Mouse (Mus musculus) lung, adult 18-20 months (tissue): ENCODE data around the gene Fryl.
A peak's percentile ranks its signal among the peaks of the same experiment; 100 is the strongest.

Experiments
- DNase-seq, 2 experiments: peaks; one replicate each; pipeline ENCODE4 v3.0.0; 2022; ENCODE audit warnings: mixed read lengths in 2 of 2

Fryl gene

DNA sequence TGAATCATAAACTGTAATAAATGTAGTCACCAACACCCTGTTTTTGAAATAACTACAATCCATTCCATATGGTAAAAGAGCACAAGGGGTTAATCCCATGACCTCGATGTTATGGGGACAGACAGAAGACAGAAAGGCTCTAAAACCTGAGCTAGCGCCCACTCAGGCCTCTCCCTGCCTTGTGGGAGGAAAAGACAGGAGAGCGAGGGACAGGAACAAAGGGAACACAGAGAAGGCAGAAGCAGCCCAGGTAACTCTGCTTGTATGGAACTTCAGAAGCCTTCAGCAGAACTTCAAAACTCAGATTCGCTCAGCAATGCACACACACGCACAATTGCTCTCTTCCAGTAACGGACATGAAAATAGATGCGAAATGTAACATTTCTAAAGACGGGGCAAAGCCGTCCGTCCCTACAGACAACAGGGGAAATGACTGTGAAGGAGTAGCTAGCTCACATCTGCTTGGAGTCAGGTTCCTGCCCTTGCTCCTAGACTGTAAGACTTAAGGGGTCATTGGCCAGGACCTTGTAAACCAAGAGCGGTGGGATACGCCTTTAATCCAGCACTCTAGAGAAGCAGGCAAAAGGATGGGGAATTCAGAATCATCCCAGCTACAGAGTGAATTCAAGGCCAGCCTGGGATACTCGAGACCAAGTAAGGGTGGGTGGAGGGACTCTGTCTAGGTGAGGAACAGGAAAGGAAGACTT, 63.4 kb downstream of the Fryl start:
- DNase-seq: no peak

DNA sequence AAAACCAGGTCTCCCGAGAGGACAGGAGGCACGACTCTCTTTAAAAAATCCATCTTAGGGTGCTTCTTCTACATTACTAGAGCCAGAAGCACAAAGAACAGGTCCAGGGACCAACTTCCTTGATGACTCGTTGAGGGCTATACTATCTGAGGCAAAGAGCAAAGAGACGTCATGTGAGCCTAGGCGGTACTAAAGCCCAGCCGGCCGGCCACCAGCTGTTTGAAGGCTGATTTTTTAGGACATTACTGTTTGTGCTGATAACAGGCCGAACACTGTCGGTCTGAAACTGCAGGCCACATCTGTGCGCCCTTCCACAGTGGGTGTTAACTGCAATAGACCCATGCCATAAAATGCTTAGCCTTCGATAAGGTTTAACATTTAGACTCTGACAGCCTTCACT, 64.7 kb downstream of the Fryl start:
- no peak for DNase-seq

DNA sequence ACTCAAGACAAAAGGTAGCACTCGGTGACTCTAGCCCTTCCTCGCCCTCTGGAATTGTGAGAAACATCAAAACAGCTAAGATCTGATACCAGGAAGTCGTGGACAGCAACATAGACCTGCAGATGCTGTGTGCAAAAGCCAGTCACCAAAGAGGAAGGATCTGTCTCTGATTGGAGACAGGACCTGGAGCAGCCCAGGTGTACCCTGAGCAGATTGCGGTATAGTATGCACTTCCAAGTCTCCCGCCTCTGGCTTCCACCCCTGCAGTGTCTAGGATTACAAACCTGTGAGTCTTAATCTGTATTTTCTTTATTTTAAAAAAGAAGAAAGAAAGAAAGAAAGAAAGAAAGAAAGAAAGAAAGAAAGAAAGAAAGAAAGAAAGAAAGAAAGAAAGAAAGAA, 66.3 kb downstream of the Fryl start:
- DNase-seq: no peak

DNA sequence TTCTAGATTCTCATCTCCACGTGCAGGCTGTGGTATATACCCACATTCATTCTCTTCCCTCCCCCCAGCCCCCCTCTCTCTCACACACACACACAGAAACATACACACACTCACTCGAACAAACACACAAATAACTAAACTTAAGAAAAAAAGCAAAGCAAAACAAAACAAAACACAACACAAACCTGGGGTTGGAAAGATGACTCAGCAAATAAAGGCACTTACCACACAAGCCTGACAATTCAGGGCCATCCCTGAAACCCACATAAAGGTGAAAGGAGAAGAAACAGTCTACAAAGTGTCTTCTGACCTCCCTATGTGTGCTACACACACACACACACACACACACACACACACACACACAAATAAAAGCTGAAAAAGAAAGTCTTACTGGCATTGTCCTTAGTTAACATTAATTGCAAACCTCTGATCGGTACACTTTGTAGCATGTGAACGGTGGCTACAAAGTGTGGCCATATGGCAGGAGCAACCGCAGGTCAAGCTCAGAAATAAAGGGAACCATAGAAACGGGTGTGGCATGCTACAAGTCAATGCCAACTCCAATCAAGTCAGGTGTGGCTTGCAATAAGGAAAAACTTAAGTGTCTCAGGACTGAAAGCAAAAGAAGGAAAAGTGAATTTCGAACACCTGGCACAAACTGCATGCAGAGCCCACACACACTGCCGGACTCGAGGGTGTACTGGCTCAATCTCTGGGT, 66.8 kb downstream of the Fryl start:
- DNase-seq: peak; percentile 34 to 44

DNA sequence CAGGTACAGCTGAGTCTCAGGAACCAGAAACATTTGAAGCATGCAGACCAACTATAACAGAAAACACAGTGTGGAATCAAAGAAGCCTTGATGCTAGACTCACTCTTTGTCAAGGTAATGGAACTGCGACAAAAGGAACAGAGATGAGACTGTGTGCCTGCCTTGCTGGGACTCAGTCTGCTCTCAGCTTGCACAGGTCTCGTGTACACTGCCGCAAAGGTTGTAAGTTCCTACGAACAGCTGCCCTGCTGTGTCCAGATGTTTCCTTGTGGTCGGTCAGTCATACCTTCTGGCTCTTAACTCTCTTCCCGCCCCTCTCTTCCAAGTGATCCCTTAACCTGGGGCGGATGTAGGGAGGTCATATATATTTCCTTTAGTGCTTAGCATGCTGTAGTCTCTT, 67.8 kb downstream of the Fryl start:
- DNase-seq: no peak

DNA sequence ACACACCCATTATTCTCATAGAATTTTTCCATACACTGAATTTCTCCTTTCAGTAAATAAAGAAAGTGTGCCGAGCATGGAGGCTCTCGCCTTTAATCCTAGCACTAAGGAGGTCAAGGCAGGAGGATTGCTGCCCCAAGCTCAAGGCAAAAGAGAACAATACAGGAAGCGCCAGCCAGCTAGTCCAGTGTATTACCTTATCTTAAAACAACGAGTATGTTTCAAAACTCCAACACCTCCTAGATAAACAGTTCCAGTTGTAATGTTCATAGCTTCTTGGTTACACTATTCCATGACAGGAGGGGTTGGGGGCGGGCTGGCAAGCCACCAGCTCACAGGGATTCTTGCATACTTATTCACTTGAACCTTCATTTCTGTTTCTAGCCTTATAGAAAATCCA, 68.3 kb downstream of the Fryl start:
- DNase-seq: no peak

DNA sequence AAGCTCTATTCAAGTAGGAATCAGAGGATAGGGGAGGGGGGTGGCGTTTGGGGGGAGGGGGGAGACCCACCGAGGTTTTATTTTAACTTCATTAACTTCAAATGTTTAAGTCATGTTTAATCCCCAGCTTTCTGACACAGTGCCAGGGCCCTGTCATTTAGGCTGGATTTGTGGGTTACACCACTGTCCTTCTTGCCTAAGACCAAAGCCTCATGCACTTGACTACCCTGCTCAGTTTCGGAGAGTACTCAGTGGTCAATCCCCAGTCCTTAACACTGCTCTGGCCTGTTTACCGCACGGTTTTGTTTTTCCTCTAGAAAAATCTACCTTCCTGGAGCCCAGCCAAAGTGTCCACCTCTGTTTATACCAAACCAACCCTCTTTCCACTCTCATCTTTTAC, 69.5 kb downstream of the Fryl start:
- peak; percentile 30 to 52 for DNase-seq

DNA sequence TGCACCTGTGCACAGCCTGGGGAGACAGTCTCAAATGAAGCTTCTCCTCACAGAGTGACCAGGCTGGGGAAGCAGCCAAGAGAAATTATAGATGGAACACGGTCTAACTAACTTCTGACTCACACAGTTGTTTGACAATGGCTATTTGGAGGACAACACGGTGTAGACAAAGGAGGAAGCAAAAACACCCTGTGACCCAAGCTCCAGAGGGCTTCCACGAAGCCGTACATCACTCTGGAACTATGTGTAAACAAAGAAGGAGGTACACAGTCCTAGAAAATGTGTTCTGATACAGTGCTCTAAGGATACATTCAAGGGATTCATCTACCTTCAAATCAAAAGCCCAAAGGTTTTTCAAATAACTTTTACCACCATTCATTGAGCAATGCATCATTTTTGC, 71.0 kb downstream of the Fryl start:
- DNase-seq: no peak

DNA sequence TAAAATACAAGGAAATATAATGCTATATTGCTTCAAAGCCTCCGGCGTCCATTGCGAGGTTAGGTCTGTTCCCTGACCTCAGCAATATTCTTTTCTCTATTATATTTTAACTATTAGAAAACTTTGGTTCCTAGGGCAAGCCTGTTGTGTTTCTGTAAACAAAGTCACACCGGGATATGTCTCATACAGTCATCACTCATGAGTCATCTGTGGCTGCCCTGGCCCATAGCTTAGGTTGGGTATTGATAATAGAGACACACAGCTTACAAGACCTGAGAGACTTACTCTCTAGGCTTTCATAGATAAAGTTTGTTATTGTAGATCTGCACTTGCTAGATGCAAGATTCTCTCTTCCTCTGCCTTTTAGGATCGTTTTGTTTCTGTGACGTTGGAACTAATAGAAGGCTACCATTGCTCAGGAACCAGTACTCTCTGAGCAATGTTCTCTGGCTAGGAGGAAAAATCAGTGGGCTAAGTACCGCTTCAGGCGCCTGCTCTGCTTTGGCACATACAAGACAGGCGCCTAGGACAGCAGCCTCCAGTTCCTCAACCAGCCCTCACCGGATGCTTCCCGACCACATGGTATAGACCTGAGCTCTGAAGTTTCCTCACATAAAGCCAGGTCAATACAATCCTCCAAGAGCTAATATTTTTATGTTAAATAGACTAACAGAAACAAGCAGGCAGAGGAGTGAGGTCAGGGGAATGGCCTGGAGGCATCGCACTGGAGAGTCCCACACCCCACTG, 73.5 kb downstream of the Fryl start:
- no peak for DNase-seq

DNA sequence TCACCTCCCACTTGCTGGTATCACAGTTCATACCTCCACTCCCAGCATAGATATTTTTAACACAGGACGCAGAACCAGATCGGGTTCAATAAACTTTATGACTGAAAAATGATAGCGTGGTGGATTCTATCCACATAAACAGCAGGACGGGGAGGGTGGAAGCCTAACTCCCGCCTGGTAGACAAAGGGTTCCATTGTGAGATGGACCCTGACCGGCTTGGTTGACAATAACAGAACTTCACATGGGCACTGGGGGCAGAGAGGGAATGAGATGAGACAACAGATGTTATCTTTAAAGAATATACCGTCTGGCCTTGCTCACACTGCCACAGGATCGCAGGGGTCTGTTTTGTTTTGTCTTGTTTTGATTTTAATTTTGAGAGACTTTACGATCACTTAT, 74.2 kb downstream of the Fryl start:
- no peak for DNase-seq

DNA sequence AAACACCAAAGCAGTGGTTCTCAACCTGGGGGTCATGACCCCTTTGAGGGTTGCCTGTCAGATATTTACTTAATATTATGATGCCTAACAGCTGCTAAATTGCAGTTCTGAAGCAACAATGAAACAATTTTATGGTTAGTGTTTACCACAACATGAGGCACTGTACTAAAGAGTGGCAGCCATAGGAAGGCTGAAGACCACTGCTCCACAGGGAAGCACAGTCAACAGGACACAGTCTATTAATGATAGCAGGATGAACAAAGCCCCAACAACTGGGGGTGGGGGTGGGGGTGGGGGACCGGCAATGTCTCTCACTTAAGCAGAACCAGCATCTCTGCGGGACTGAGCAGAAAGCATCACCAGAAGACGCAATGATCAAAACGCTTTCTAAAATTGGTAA, 80.1 kb downstream of the Fryl start:
- no peak for DNase-seq

DNA sequence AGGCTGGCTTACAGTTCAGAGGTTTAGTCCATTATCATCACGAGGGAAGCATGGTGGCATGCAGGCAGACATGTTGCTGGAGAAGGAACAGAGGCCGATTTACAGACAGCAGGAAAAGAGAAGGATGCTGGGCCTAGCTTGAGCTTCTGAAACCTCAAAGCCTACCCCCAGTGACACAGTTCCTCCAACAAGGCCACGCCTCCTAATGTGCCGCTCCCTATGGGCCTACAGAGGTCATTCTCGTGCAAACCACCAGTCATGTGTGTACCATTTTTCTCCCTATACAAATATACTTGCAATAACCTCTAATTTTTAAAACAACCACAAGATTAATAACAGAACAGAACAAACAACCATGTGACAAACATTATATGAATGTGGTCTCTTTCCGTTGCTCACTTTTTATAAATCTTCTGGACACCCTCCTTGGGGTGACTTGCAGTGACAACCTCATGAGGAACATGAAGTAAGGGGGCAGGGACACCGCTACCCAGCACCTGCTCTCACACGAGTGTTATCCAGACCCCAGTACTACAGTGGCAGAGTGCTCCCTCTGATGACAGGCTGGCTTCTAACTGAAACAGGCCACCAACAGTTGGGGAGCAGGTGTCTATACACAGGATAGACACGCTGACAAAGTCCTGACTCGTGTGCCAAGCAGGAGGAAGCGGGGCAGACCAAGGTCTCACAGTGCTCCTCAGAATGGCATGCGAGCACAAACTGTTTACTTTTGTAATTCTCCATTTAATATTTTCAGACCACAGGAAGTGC, 80.9 kb downstream of the Fryl start:
- DNase-seq: no peak

DNA sequence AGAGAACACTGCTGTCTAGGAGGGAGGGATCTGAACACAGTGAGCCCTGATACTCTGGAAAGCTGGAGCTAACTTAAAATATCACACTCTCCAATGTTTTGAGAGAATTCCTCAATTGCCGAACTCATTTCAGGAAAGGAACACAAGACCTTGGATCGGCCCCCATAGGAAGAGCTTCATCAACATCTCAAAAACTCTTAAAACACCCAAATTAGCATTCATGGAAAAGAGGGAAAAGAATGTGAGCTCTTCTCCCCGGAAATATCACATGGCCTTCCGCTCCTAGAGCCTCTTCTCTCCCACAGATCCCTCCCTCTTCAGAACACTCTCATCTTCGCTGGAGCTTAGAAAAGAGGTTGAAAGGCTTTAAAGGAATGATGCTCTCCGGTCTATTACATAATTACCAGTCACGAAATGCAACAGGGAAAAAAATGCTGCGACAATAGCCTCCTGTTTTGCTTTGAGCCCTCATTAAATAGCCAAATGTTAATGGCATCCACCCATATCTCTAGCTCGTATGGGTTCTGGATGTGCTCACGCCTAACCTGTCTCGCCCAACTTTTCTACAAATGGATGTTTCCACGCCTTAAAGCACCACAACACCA, 84.4 kb downstream of the Fryl start:
- DNase-seq: no peak

DNA sequence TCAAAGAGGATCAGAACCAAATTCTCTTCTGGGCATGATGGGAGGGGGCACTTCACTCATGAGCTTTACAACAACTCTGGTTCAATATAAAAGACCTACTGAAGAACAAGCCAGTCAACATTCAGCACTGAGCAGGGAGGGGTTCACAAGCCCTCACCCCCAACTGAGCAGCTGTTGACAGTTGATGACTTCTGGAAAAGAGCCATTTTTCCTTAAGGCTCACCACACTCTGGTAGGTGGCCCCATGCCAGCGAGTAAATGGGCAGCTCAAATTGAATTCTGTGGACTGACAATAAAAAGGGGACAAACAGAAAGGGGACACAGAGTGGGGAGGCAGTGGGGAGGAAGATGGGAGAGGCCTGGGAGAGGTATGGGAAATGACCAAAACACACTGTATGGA, 85.2 kb downstream of the Fryl start:
- DNase-seq: no peak

DNA sequence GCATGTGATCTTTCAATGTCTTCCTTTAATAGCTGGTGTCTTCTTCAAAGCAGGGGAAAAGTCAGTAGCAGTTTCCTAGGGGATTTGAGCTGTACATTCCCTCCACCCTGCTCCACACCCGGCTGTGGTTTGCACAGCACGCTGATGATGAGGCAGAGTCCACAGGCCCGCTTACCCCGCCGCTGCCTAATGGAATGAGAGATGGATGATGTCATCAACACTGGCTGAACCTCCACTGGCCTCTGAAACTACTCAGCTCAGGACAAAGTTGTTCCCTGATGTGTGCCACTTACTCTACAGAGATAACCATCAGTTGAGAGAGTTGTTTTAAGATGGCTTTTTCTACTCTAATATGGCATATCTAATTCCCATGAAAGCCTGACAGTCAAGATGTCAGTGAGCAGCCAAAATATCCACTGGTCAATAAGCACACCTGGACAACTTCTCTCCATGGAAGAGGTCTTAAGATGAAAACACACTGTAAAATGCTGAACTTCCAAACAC, 87.6 kb downstream of the Fryl start:
- DNase-seq: peak in 1 of 2 experiments; percentile 34

DNA sequence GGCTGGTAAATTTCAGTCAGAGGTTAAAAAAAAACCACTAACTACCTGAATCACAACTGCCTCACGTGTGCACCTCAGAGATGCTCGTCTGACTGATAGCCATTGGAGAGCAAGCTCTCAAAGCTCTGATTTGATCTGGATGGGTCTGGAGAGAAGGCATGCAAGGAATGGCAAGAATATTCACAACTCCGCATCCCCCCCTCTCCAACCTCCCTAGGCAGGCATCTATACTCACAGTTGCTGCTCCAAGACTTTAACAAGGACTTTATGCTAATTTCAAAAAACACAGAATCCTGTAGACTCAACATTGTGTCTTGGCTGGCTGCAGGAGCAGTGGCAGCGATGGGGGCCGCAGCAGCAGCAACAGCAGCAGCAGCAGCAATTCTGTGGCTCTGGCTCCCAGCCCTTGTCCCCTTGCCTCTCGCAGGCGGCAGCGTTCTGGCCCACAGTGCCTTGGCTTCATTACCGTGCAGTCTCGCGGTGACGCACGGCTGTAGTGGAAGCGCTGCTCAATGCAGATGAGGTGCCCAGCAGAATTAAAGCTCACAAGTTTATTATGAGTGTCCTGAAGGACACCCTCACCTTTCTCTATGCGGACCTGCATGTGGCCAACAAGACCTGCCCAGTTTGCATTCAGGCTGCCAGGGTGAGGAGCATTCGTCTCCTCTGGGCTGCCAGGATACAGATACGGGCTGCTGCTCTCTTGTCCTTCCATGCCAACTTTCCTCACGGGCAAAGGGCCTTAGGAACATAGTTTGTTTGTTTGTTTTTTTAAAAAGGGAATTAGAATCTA, 88.2 kb downstream of the Fryl start:
- no peak for DNase-seq

DNA sequence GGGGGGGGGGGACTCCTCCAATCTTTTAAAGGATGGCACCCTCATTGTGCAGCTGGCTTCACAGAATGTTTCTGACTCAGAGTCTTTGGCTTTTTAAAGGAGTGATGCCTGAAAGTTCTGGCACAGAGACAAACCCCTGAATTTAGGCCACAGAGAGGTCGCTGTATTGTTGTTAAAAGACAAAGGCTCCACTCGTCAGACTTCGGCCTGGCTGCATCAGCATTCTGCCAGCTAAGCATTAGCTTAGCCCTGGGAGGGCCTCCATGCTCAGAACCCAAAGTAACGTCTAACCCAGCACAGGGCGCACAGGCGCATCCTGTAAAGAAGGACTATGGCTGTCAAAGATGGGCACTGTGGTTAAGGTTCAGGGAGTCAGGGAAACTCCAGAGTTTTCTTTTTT, 92.4 kb downstream of the Fryl start:
- no peak for DNase-seq

DNA sequence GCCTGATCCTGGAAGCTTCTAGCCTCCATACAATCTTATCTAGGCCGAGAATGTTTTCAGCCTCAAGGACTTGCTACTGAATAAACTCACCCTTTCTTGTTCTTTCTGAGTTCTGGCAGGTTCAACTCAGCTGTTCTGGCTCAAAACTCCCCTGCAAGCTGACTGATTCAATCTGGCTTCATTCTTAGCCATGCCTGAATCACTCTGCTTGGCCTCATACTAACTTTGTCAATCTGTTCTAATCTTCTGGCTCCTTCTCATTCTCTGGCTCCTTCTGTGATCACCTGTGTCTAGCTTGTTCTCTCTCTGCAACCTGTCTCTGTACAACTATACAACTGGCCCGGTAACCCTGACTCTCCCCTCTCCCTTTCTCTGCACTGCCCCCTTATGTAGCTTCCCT, 93.9 kb downstream of the Fryl start:
- peak in 1 of 2 experiments; percentile 24 for DNase-seq

DNA sequence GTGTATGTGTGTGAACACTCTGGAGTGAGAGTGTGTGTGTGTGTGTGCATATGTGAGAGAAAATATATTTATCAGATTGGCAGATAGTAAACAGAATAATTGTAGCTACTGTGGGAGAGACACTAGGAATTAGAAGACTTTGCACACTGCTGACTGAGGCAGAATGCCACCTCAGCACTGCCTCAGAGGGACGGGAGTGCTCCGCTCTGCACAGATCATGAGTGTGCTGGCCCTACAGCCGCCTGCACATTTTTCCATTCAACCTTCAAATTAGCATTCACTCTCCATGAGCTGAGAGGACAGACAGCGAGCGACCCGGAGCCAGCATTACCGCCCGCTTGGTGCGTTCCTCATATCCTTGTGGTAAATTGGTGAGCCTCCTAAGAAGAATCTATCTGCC, 96.0 kb downstream of the Fryl start:
- no peak for DNase-seq

DNA sequence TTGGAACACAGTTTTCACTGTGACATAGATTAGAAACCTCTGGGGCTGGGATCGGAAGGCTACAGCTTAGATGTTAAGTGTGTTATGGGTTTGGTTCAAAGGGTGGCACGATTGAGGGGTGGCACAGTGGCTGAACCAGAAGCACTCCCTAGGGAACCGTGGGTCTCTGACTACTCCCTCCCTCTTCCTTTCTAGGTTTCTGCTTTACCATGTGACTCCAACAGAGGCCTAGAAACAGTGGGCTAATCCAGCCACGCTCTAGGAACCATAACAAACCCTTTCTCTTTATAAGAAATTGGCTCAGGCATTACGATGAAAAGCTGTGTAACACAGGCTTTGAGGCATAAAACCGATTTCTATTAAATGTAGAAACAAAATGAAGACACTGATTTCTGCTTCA, 98.9 kb downstream of the Fryl start:
- no peak for DNase-seq

DNA sequence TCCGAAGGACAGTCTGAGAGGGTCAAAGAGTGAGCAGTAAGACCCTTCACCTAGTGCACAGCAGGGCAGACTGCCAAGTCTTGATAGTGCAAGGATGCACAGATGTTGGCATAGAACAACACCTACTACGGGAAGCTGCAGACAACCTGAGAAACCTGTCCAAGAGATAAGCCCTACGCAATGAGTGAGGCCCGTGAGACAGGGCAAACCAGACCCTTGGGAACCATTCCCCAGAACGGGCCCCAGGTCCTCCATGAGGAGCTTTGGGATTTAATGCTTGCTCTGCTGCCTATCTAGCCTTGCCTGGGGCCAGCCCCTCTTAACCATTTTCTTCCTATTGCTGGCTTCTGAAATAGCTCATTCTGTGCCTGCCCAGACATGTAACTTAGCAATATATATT, 99.4 kb downstream of the Fryl start:
- no peak for DNase-seq
